Mouse (Mus musculus): ENCODE measurements at regions not wholly inside any gene's neighbourhood (a gene's known extent, or its start where the extent isn't known, plus 50 kb on each side); places are given as distances from the start of the nearest gene placed in this dataset.

GRCm38 (mm10) chr16:42808864-42809263 is 66.8 kb upstream of the Zbtb20 start:
- Histone ChIP-seq H3K4me2 (ENCODE audit: low read depth, low read length) (no peak overlapping the region), H3K9ac (replicated peaks; ENCODE audit: low read length) (no peak overlapping the region)
- WGBS, result 83% methylated on average over 6 of the region's 6 CpGs

GRCm38 (mm10) chr16:42807536-42807935 is 68.1 kb upstream of the Zbtb20 start:
- Histone ChIP-seq H3K9me3 (replicated peaks; ENCODE audit: control insufficient read depth, low read length) (no peaks in the 10 kb centered on the region), H3K4me1 (ENCODE audit: control insufficient read depth, insufficient read depth, low read length) (no peaks in the 10 kb centered on the region), H3K27ac (replicated peaks; ENCODE audit: low read depth, low read length) (no peak overlapping the region), H3K36me3 (replicated peaks; ENCODE audit: control insufficient read depth, insufficient read depth, low read depth, low read length) (no peaks in the 10 kb centered on the region), H3K4me2 (ENCODE audit: low read depth, low read length) (no peak overlapping the region), H3K27me3 (ENCODE audit: control insufficient read depth, insufficient read depth, low read length) (no peaks in the 10 kb centered on the region), H3K9ac (replicated peaks; ENCODE audit: low read length) (no peak overlapping the region), H3K4me3 (ENCODE audit: low read depth, low read length) (no peak overlapping the region)
- WGBS, result 81% methylated on average over 2 of the region's 2 CpGs
- DNase-seq (ENCODE audit: low spot score), result no peak
- ATAC-seq (replicated peaks; ENCODE audit: insufficient number of reproducible peaks, low FRiP score, low TSS enrichment, low read depth), result no peak

More at GRCm38 (mm10) chr16:42808864-42809263, 66.8 kb upstream of the Zbtb20 start:
- ATAC-seq (replicated peaks; ENCODE audit: insufficient number of reproducible peaks, low FRiP score, low TSS enrichment, low read depth) (no peak), DNase-seq (ENCODE audit: low spot score) (no peak)
- no peaks in the 10 kb centered on the region for H3K36me3 ChIP-seq (replicated peaks; ENCODE audit: control insufficient read depth, insufficient read depth, low read depth, low read length)
- no peaks in the 10 kb centered on the region for H3K9me3 ChIP-seq (replicated peaks; ENCODE audit: control insufficient read depth, low read length)
- no peak overlapping the region for H3K4me3 ChIP-seq (ENCODE audit: low read depth, low read length)
- H3K4me1 ChIP-seq (ENCODE audit: control insufficient read depth, insufficient read depth, low read length), result no peaks in the 10 kb centered on the region
- no peak overlapping the region for H3K27ac ChIP-seq (replicated peaks; ENCODE audit: low read depth, low read length)
- no peaks in the 10 kb centered on the region for H3K27me3 ChIP-seq (ENCODE audit: control insufficient read depth, insufficient read depth, low read length)

- no peaks in the 10 kb centered on the region for H3K36me3 ChIP-seq (replicated peaks; ENCODE audit: control insufficient read depth, insufficient read depth, low read depth, low read length)
- DNase-seq (ENCODE audit: low spot score) (no peak), ATAC-seq (replicated peaks; ENCODE audit: insufficient number of reproducible peaks, low FRiP score, low TSS enrichment, low read depth) (no peak)
- H3K4me3 ChIP-seq (ENCODE audit: low read depth, low read length), result no peak overlapping the region
- no peaks in the 10 kb centered on the region for H3K9me3 ChIP-seq (replicated peaks; ENCODE audit: control insufficient read depth, low read length)
- no peak overlapping the region for H3K9ac ChIP-seq (replicated peaks; ENCODE audit: low read length)
- no peak overlapping the region for H3K4me2 ChIP-seq (ENCODE audit: low read depth, low read length)
- H3K4me1 ChIP-seq (ENCODE audit: control insufficient read depth, insufficient read depth, low read length), result no peaks in the 10 kb centered on the region
- no peak overlapping the region for H3K27ac ChIP-seq (replicated peaks; ENCODE audit: low read depth, low read length)
- no peaks in the 10 kb centered on the region for H3K27me3 ChIP-seq (ENCODE audit: control insufficient read depth, insufficient read depth, low read length)
- 73% methylated on average over 1 of the region's 1 CpGs for WGBS
Observed at GRCm38 (mm10) chr16:42803609-42804008, 72.1 kb upstream of the Zbtb20 start.

- H3K4me1 ChIP-seq (ENCODE audit: control insufficient read depth, insufficient read depth, low read length), result no peaks in the 10 kb centered on the region
- no peak overlapping the region for H3K4me2 ChIP-seq (ENCODE audit: low read depth, low read length)
- no peak for ATAC-seq (replicated peaks; ENCODE audit: insufficient number of reproducible peaks, low FRiP score, low TSS enrichment, low read depth)
- no peak overlapping the region for H3K9ac ChIP-seq (replicated peaks; ENCODE audit: low read length)
- H3K27me3 ChIP-seq (ENCODE audit: control insufficient read depth, insufficient read depth, low read length), result no peaks in the 10 kb centered on the region
- H3K9me3 ChIP-seq (replicated peaks; ENCODE audit: control insufficient read depth, low read length), result no peaks in the 10 kb centered on the region
- 67% methylated on average over 2 of the region's 2 CpGs for WGBS
- H3K27ac ChIP-seq (replicated peaks; ENCODE audit: low read depth, low read length), result no peak overlapping the region
- no peak overlapping the region for H3K4me3 ChIP-seq (ENCODE audit: low read depth, low read length)
- no peaks in the 10 kb centered on the region for H3K36me3 ChIP-seq (replicated peaks; ENCODE audit: control insufficient read depth, insufficient read depth, low read depth, low read length)
- DNase-seq (ENCODE audit: low spot score), result no peak
Observed at GRCm38 (mm10) chr16:42792571-42792970, 83.1 kb upstream of the Zbtb20 start.

GRCm38 (mm10) chr16:42784712-42785111 is 91.0 kb upstream of the Zbtb20 start:
- Histone ChIP-seq H3K27ac (replicated peaks; ENCODE audit: low read depth, low read length) (no peak overlapping the region), H3K4me3 (ENCODE audit: low read depth, low read length) (no peak overlapping the region), H3K9ac (replicated peaks; ENCODE audit: low read length) (no peak overlapping the region), H3K27me3 (ENCODE audit: control insufficient read depth, insufficient read depth, low read length) (no peaks in the 10 kb centered on the region), H3K9me3 (replicated peaks; ENCODE audit: control insufficient read depth, low read length) (no peaks in the 10 kb centered on the region), H3K36me3 (replicated peaks; ENCODE audit: control insufficient read depth, insufficient read depth, low read depth, low read length) (no peaks in the 10 kb centered on the region), H3K4me2 (ENCODE audit: low read depth, low read length) (no peak overlapping the region), H3K4me1 (ENCODE audit: control insufficient read depth, insufficient read depth, low read length) (no peaks in the 10 kb centered on the region)
- DNase-seq (ENCODE audit: low spot score), result no peak
- WGBS, result 46% methylated on average over 4 of the region's 4 CpGs
- ATAC-seq (replicated peaks; ENCODE audit: insufficient number of reproducible peaks, low FRiP score, low TSS enrichment, low read depth), result no peak

GRCm38 (mm10) chr16:42784031-42784430 is 91.7 kb upstream of the Zbtb20 start:
- H3K9ac ChIP-seq (replicated peaks; ENCODE audit: low read length), result no peak overlapping the region
- no peaks in the 10 kb centered on the region for H3K4me1 ChIP-seq (ENCODE audit: control insufficient read depth, insufficient read depth, low read length)
- H3K4me2 ChIP-seq (ENCODE audit: low read depth, low read length), result no peak overlapping the region
- WGBS, result 81% methylated on average over 4 of the region's 4 CpGs
- DNase-seq (ENCODE audit: low spot score), result no peak
- H3K27me3 ChIP-seq (ENCODE audit: control insufficient read depth, insufficient read depth, low read length), result no peaks in the 10 kb centered on the region
- ATAC-seq (replicated peaks; ENCODE audit: insufficient number of reproducible peaks, low FRiP score, low TSS enrichment, low read depth), result no peak
- no peak overlapping the region for H3K4me3 ChIP-seq (ENCODE audit: low read depth, low read length)
- H3K9me3 ChIP-seq (replicated peaks; ENCODE audit: control insufficient read depth, low read length), result no peaks in the 10 kb centered on the region
- no peak overlapping the region for H3K27ac ChIP-seq (replicated peaks; ENCODE audit: low read depth, low read length)
- no peaks in the 10 kb centered on the region for H3K36me3 ChIP-seq (replicated peaks; ENCODE audit: control insufficient read depth, insufficient read depth, low read depth, low read length)

- H3K27ac ChIP-seq (replicated peaks; ENCODE audit: low read depth, low read length), result 0 out of 2 replicates have a peak overlapping the region, but pooled peaks have one; percentile 25
- H3K4me3 ChIP-seq (ENCODE audit: low read depth, low read length), result no peak overlapping the region
- no peaks in the 10 kb centered on the region for H3K27me3 ChIP-seq (ENCODE audit: control insufficient read depth, insufficient read depth, low read length)
- no peak overlapping the region for H3K9ac ChIP-seq (replicated peaks; ENCODE audit: low read length)
- no peaks in the 10 kb centered on the region for H3K9me3 ChIP-seq (replicated peaks; ENCODE audit: control insufficient read depth, low read length)
- H3K4me2 ChIP-seq (ENCODE audit: low read depth, low read length), result no peak overlapping the region
- no peaks in the 10 kb centered on the region for H3K4me1 ChIP-seq (ENCODE audit: control insufficient read depth, insufficient read depth, low read length)
- DNase-seq (ENCODE audit: low spot score), result peak; percentile 80
- no peaks in the 10 kb centered on the region for H3K36me3 ChIP-seq (replicated peaks; ENCODE audit: control insufficient read depth, insufficient read depth, low read depth, low read length)
- peak; percentile 71 for ATAC-seq (replicated peaks; ENCODE audit: insufficient number of reproducible peaks, low FRiP score, low TSS enrichment, low read depth)
- WGBS, result 1% methylated on average over 5 of the region's 5 CpGs
Observed at GRCm38 (mm10) chr16:42782091-42782679, 93.5 kb upstream of the Zbtb20 start.

- ATAC-seq (replicated peaks; ENCODE audit: insufficient number of reproducible peaks, low FRiP score, low TSS enrichment, low read depth), result peak; percentile 84
- DNase-seq (ENCODE audit: low spot score), result peak; percentile 75
- Histone ChIP-seq H3K9ac (replicated peaks; ENCODE audit: low read length) (no peak overlapping the region), H3K9me3 (replicated peaks; ENCODE audit: control insufficient read depth, low read length) (no peaks in the 10 kb centered on the region), H3K27ac (replicated peaks; ENCODE audit: low read depth, low read length) (0 out of 2 replicates have a peak overlapping the region, but pooled peaks have one; percentile 25), H3K36me3 (replicated peaks; ENCODE audit: control insufficient read depth, insufficient read depth, low read depth, low read length) (no peaks in the 10 kb centered on the region), H3K27me3 (ENCODE audit: control insufficient read depth, insufficient read depth, low read length) (no peaks in the 10 kb centered on the region), H3K4me2 (ENCODE audit: low read depth, low read length) (no peak overlapping the region), H3K4me1 (ENCODE audit: control insufficient read depth, insufficient read depth, low read length) (no peaks in the 10 kb centered on the region), H3K4me3 (ENCODE audit: low read depth, low read length) (no peak overlapping the region)
- 8% methylated on average over 12 of the region's 12 CpGs for WGBS
Observed at GRCm38 (mm10) chr16:42781096-42782071, 94.3 kb upstream of the Zbtb20 start.
